Mouse (Mus musculus) forebrain, postnatal 0 days (tissue): ENCODE data around the gene Chchd1. TPM values are rescaled to one million over a fixed set of nuclear protein-coding genes. Genes with fewer than 3 reads are reported as not detected.

Source experiments
- ATAC-seq: fragments of 200-750 bp; cut with Nextera tagmentation; 2 replicates; pipeline ENCODE4 v1.8.0; 2017; ENCODE audit warnings: mild to moderate bottlenecking, moderate library complexity
- DNase-seq: peaks from one replicate; pipeline ENCODE4 v3.0.0-alpha.2; 2015
- H3K27ac ChIP-seq: fragments of 300-500 bp; sonication (generic); 2 replicates; pipeline ENCODE4 v1.5.1; 2014; ENCODE audit warnings: low read depth, mild to moderate bottlenecking, antibody characterized with exemption, low read length, moderate library complexity, mixed read lengths
- H3K27me3 ChIP-seq: fragments of 300-500 bp; sonication (generic); 2 replicates; pipeline ENCODE4 v1.6.1; 2014; ENCODE audit warnings: mild to moderate bottlenecking, low read length, mixed read lengths; ENCODE audit not compliant: insufficient read depth
- H3K36me3 ChIP-seq: fragments of 300-500 bp; sonication (generic); 2 replicates; pipeline ENCODE4 v1.6.1; 2014; ENCODE audit warnings: mild to moderate bottlenecking, moderate library complexity; ENCODE audit not compliant: insufficient read depth
- H3K4me1 ChIP-seq: fragments of 300-500 bp; sonication (generic); 2 replicates; pipeline ENCODE4 v1.6.1; 2014; ENCODE audit warnings: antibody characterized with exemption; ENCODE audit not compliant: insufficient read depth
- H3K4me2 ChIP-seq: fragments of 300-500 bp; sonication (generic); 2 replicates; pipeline ENCODE4 v1.6.1; 2014; ENCODE audit warnings: low read depth, mild to moderate bottlenecking, moderate library complexity
- H3K4me3 ChIP-seq: fragments of 300-500 bp; sonication (generic); 2 replicates; pipeline ENCODE4 v1.5.1; 2014; ENCODE audit warnings: low read depth, low read length, mixed read lengths
- H3K9ac ChIP-seq: fragments of 300-500 bp; sonication (generic); 2 replicates; pipeline ENCODE4 v1.6.1; 2014; ENCODE audit warnings: mild to moderate bottlenecking
- H3K9me3 ChIP-seq: fragments of 300-500 bp; sonication (generic); 2 replicates; pipeline ENCODE4 v1.6.1; 2016; ENCODE audit warnings: low read length
- CTCF ChIP-seq: sonication (generic); IDR thresholded peaks from 2 replicates; pipeline ENCODE4 v1.5.1; 2016; ENCODE audit warnings: antibody characterized with exemption, control low read depth, low read depth
- WGBS: fragments of 180-500 bp; shearing (Covaris S2); extraction: QIAGEN DNeasy Blood & Tissue Kit; methylation state at CpG from one replicate; pipeline ENCODE4 v1.1.7; 2014; 5-methylcytosine and 5-hydroxymethylcytosine counted together
- polyA plus RNA-seq: library from polyadenylated mRNA; unstranded; fragments of >200 nt; fragmentation: Nextera tagmentation; extraction: Ambion mirVana; gene quantifications from 2 replicates; pipeline ENCODE4 v1.2.1, GENCODE M21; 2015
- total RNA-seq: library from RNA; depleted of rRNA; stranded (reverse); fragments of >200 nt; gene quantifications from 2 replicates; pipeline ENCODE4 v1.2.3, GENCODE M21; 2014

Gene Chchd1
- total and polyA plus RNA-seq, 2 experiments from 2014 or later = 222 to 257 TPM

GRCm38 (mm10) chr14:20686576-20686975 lies 16.2 kb upstream of the Chchd1 start:
- Histone ChIP-seq H3K27me3 (no peaks in the 10 kb centered on the region), H3K4me3 (no peak overlapping the region), H3K36me3 (peaks cover 95% of the 10 kb centered on the region), H3K9me3 (no peaks in the 10 kb centered on the region), H3K4me1 (no peaks in the 10 kb centered on the region), H3K27ac (no peak overlapping the region), H3K9ac (no peak overlapping the region), H3K4me2 (no peak overlapping the region)
- DNase-seq (no peak), ATAC-seq (no peak)
- no peak for TF ChIP-seq CTCF
- WGBS = 97% methylated on average over 3 of the region's 3 CpGs

- 91% methylated on average over 2 of the region's 2 CpGs for WGBS
- Histone ChIP-seq H3K9ac (no peak overlapping the region), H3K9me3 (no peaks in the 10 kb centered on the region), H3K4me2 (no peak overlapping the region), H3K27me3 (no peaks in the 10 kb centered on the region), H3K27ac (no peak overlapping the region), H3K36me3 (peaks cover 95% of the 10 kb centered on the region), H3K4me3 (no peak overlapping the region), H3K4me1 (no peaks in the 10 kb centered on the region)
- ATAC-seq = no peak
- TF ChIP-seq CTCF = no peak
- DNase-seq = no peak
These were observed 13.8 kb upstream of the Chchd1 start for GRCm38 (mm10) chr14:20689009-20689408.

- Histone ChIP-seq H3K9ac (no peak overlapping the region), H3K27me3 (no peaks in the 10 kb centered on the region), H3K4me3 (no peak overlapping the region), H3K9me3 (no peaks in the 10 kb centered on the region), H3K36me3 (peaks cover 71% of the 10 kb centered on the region), H3K27ac (no peak overlapping the region), H3K4me1 (peaks cover 11% of the 10 kb centered on the region), H3K4me2 (no peak overlapping the region)
- no peak for TF ChIP-seq CTCF
- no peak for ATAC-seq
- 94% methylated on average over 6 of the region's 6 CpGs for WGBS
- DNase-seq = no peak
These were observed 11.0 kb upstream of the Chchd1 start for GRCm38 (mm10) chr14:20691772-20692171.

- no peak overlapping the region for H3K4me3 ChIP-seq
- DNase-seq (no peak), ATAC-seq (no peak)
- WGBS = 95% methylated on average over 10 of the region's 10 CpGs
- no peak for TF ChIP-seq CTCF
- no peaks in the 10 kb centered on the region for H3K9me3 ChIP-seq
- no peak overlapping the region for H3K4me2 ChIP-seq
- H3K27me3 ChIP-seq = no peaks in the 10 kb centered on the region
- no peak overlapping the region for H3K27ac ChIP-seq
- no peak overlapping the region for H3K9ac ChIP-seq
- H3K4me1 ChIP-seq = peaks cover 26% of the 10 kb centered on the region
- H3K36me3 ChIP-seq = peaks cover 57% of the 10 kb centered on the region
These were observed 9.2 kb upstream of the Chchd1 start for GRCm38 (mm10) chr14:20693589-20694101.

GRCm38 (mm10) chr14:20694185-20694883 lies 8.5 kb upstream of the Chchd1 start:
- DNase-seq = no peak
- 47% methylated on average over 13 of the region's 13 CpGs for WGBS

GRCm38 (mm10) chr14:20694884-20695760 lies 7.7 kb upstream of the Chchd1 start, which contains the start of gene Fut11:
Fut11 (plus strand) TSS chr14:20694968.
- Histone ChIP-seq H3K9ac (peak within 1 kb of the TSS; percentile 86), H3K4me1 (peaks cover 28% of the 10 kb centered on the region), H3K27me3 (no peaks in the 10 kb centered on the region), H3K4me3 (peak within 1 kb of the TSS; percentile 83), H3K36me3 (peaks cover 43% of the 10 kb centered on the region), H3K9me3 (no peaks in the 10 kb centered on the region), H3K27ac (peak within 1 kb of the TSS; percentile 95), H3K4me2 (peak within 1 kb of the TSS; percentile 71)
- DNase-seq = peak; percentile 94
- peak; percentile 93 for ATAC-seq
- WGBS = 1% methylated on average over 102 of the region's 111 CpGs
- no peak for TF ChIP-seq CTCF

More at GRCm38 (mm10) chr14:20694185-20694883, 8.5 kb upstream of the Chchd1 start:
- peak overlapping the region; percentile 71 for H3K4me2 ChIP-seq
- peaks cover 50% of the 10 kb centered on the region for H3K36me3 ChIP-seq
- H3K4me3 ChIP-seq = peak overlapping the region; percentile 83
- ATAC-seq = no peak
- H3K27ac ChIP-seq = peak overlapping the region; percentile 95
- H3K9me3 ChIP-seq = no peaks in the 10 kb centered on the region
- peaks cover 28% of the 10 kb centered on the region for H3K4me1 ChIP-seq
- H3K9ac ChIP-seq = peak overlapping the region; percentile 86
- H3K27me3 ChIP-seq = no peaks in the 10 kb centered on the region
- no peak for TF ChIP-seq CTCF
